In the genomic region with DNA sequence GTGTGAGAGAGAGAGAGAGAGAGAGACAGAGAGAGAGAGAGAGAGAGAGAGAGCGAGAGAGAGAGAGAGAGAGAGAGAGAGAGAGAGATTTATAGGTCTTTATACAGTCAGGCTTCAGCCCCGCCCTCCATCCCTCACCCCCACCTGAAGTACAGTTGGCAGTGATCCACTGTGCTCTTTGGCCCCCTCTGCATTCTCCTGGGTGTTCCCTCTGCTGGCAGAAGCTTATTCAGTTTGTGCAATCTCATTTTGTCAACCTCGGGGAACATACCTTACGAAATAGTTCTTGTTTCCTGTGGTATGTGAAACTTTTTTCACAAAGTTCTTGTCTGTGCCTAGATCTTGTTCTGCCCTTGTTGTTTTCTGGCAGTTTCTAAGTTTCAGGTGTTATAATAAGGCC, we compare ENCODE assay signal across 13 mouse cellular contexts. TPM values are rescaled to one million over a fixed set of nuclear protein-coding genes. Genes with fewer than 3 reads are reported as not detected.
DNase-seq lines count a peak whose midpoint lies in the region; ATAC-seq and TF ChIP-seq lines count a peak whose summit lies in the region.
"Had no signal": no experiment of that assay in that cellular context is flagged by ENCODE, and none has a peak within 500 bp of the region (broad histone marks: within the 10 kb centered on the region; RNA-seq: fewer than 3 reads in every experiment).

No protein-coding gene starts in this region.

- ATAC-seq in heart, postnatal 0 days (ENCODE audit: insufficient read depth, low read depth), result no peak
- ATAC-seq in heart, embryonic 12.5 days (ENCODE audit: insufficient number of reproducible peaks, low FRiP score), result no peak
- ATAC-seq in midbrain, embryonic 15.5 days (replicated peaks), result no peak
- ATAC-seq: forebrain, postnatal 0 days had no signal

- H3K27me3 ChIP-seq in heart, postnatal 0 days (ENCODE audit: control insufficient read depth, insufficient read depth, low read length), result no peaks in the 10 kb centered on the region
- H3K27me3 ChIP-seq in heart, embryonic 12.5 days (replicated peaks), result no peaks in the 10 kb centered on the region
- no peaks in the 10 kb centered on the region for H3K27me3 ChIP-seq in liver, adult 2 months (ENCODE audit: control insufficient read depth, insufficient read depth, low read length)
- no peaks in the 10 kb centered on the region for H3K27me3 ChIP-seq in midbrain, embryonic 10.5 days (ENCODE audit: low read depth, poor library complexity, severe bottlenecking)
- no peaks in the 10 kb centered on the region for H3K27me3 ChIP-seq in midbrain, embryonic 15.5 days (replicated peaks)
- H3K27me3 ChIP-seq: limb, embryonic 12.5 days had no signal

- DNase-seq in heart, postnatal 0 days (ENCODE audit: low spot score), result peak; percentile 11
- peak; percentile 57 for DNase-seq in fat pad, adult 2 months (ENCODE audit: extremely low read depth, low read depth, low spot score)
- peak; percentile 96 for DNase-seq in liver, adult 2 months (ENCODE audit: extremely low read depth, low read depth, low spot score)
- peak; percentile 65 for DNase-seq in lung, postnatal 25 days (ENCODE audit: low spot score)
- DNase-seq in frontal cortex, postnatal 10 days (ENCODE audit: low spot score in 2 of 2), result no peak
- no peak for DNase-seq in midbrain, embryonic 10.5 days (ENCODE audit: low spot score)
- DNase-seq: forebrain, postnatal 0 days; retina, postnatal 1 day had no signal

- no peaks in the 10 kb centered on the region for H3K9me3 ChIP-seq in heart, postnatal 0 days (replicated peaks; ENCODE audit: control insufficient read depth, low read length)
- 0 out of 2 replicates have a peak, but pooled peaks cover 2% of the 10 kb centered on the region for H3K9me3 ChIP-seq in heart, embryonic 12.5 days (replicated peaks)
- H3K9me3 ChIP-seq in midbrain, embryonic 10.5 days (replicated peaks), result peaks cover 37% of the 10 kb centered on the region; the same call in 1 of the 2 replicates
- H3K9me3 ChIP-seq in midbrain, embryonic 15.5 days, result no peaks in the 10 kb centered on the region
- H3K9me3 ChIP-seq: limb, embryonic 12.5 days had no signal

- no peak overlapping the region for H3K27ac ChIP-seq in heart, postnatal 0 days (ENCODE audit: low read depth)
- H3K27ac ChIP-seq in heart, embryonic 12.5 days (ENCODE audit: poor library complexity, severe bottlenecking), result no peak overlapping the region
- no peak overlapping the region for H3K27ac ChIP-seq in liver, adult 2 months (replicated peaks; ENCODE audit: insufficient read depth, low read depth, low read length)
- H3K27ac ChIP-seq in midbrain, embryonic 10.5 days (replicated peaks), result no peak overlapping the region
- H3K27ac ChIP-seq in midbrain, embryonic 15.5 days, result no peak overlapping the region
- H3K27ac ChIP-seq: limb, embryonic 12.5 days had no signal

- no peak overlapping the region for H3K9ac ChIP-seq in heart, postnatal 0 days (replicated peaks; ENCODE audit: low read depth, low read length)
- no peak overlapping the region for H3K9ac ChIP-seq in heart, embryonic 12.5 days
- H3K9ac ChIP-seq in liver, adult 2 months (ENCODE audit: low read depth, low read length), result no peak overlapping the region
- no peak overlapping the region for H3K9ac ChIP-seq in midbrain, embryonic 15.5 days
- H3K9ac ChIP-seq: forebrain, postnatal 0 days; limb, embryonic 12.5 days had no signal

- TF ChIP-seq POLR2A in liver, adult 2 months (IDR thresholded peaks at IDR 0.05; ENCODE audit: extremely low read depth, insufficient read depth, low read length), result no peak

- TF ChIP-seq CTCF in heart, postnatal 0 days (IDR thresholded peaks at IDR 0.05; ENCODE audit: low read depth), result no peak
- no peak for TF ChIP-seq CTCF in liver, adult 2 months (IDR thresholded peaks at IDR 0.05; ENCODE audit: low read depth, low read length)

- WGBS in heart, postnatal 0 days, result 33% methylated on average over 4 of the region's 4 CpGs
- WGBS in heart, embryonic 12.5 days, result 59% methylated on average over 4 of the region's 4 CpGs
- WGBS in liver, adult 2 months, result 17% methylated on average over 4 of the region's 4 CpGs
- WGBS in midbrain, embryonic 10.5 days, result 72% methylated on average over 3 of the region's 4 CpGs
- 58% methylated on average over 4 of the region's 4 CpGs for WGBS in midbrain, embryonic 15.5 days

- H3K79me2 ChIP-seq in liver, adult 2 months (ENCODE audit: control insufficient read depth, insufficient read depth, low read length), result no peaks in the 10 kb centered on the region

- no peaks in the 10 kb centered on the region for H3K36me3 ChIP-seq in heart, postnatal 0 days (replicated peaks; ENCODE audit: control insufficient read depth, insufficient read depth, low read length)
- no peaks in the 10 kb centered on the region for H3K36me3 ChIP-seq in heart, embryonic 12.5 days
- H3K36me3 ChIP-seq in liver, adult 2 months (ENCODE audit: control insufficient read depth, insufficient read depth, low read length), result no peaks in the 10 kb centered on the region
- no peaks in the 10 kb centered on the region for H3K36me3 ChIP-seq in midbrain, embryonic 10.5 days
- H3K36me3 ChIP-seq in midbrain, embryonic 15.5 days (replicated peaks), result no peaks in the 10 kb centered on the region
- H3K36me3 ChIP-seq: limb, embryonic 12.5 days had no signal

- H3K4me3 ChIP-seq in heart, postnatal 0 days (ENCODE audit: low read depth, low read length), result no peak overlapping the region
- H3K4me3 ChIP-seq in heart, embryonic 12.5 days, result no peak overlapping the region
- H3K4me3 ChIP-seq in liver, adult 2 months (ENCODE audit: insufficient read depth, low read depth, low read length), result no peak overlapping the region
- H3K4me3 ChIP-seq in midbrain, embryonic 10.5 days, result no peak overlapping the region
- no peak overlapping the region for H3K4me3 ChIP-seq in midbrain, embryonic 15.5 days
- H3K4me3 ChIP-seq: limb, embryonic 12.5 days had no signal

- H3K4me2 ChIP-seq in heart, postnatal 0 days (ENCODE audit: low read depth, low read length), result no peak overlapping the region
- no peak overlapping the region for H3K4me2 ChIP-seq in heart, embryonic 12.5 days
- H3K4me2 ChIP-seq in midbrain, embryonic 15.5 days, result no peak overlapping the region
- H3K4me2 ChIP-seq: limb, embryonic 12.5 days had no signal

- H3K4me1 ChIP-seq in heart, postnatal 0 days (ENCODE audit: control insufficient read depth, insufficient read depth), result no peaks in the 10 kb centered on the region
- no peaks in the 10 kb centered on the region for H3K4me1 ChIP-seq in heart, embryonic 12.5 days (replicated peaks)
- H3K4me1 ChIP-seq in liver, adult 2 months (ENCODE audit: control insufficient read depth, insufficient read depth, low read length), result peaks cover 4% of the 10 kb centered on the region; the same call in 1 of the 2 replicates
- no peaks in the 10 kb centered on the region for H3K4me1 ChIP-seq in midbrain, embryonic 10.5 days
- no peaks in the 10 kb centered on the region for H3K4me1 ChIP-seq in midbrain, embryonic 15.5 days
- H3K4me1 ChIP-seq: limb, embryonic 12.5 days had no signal

- TF ChIP-seq EP300 in heart, postnatal 0 days (IDR thresholded peaks at IDR 0.05; ENCODE audit: low read depth), result no peak

RNA-seq across cellular contexts. Expression of gene H60c, which starts 3.5 kb away (rescaled TPM):
- total RNA-seq in heart, postnatal 0 days (2014; rRNA removed; ENCODE audit: low replicate concordance), result not detected in 2 replicates
- not detected in 2 replicates for polyA plus RNA-seq in heart, postnatal 0 days (2015; fragmentation: Nextera tagmentation; extraction: Ambion mirVana)
- polyA plus RNA-seq in heart, embryonic 12.5 days (2016; fragmentation: Nextera tagmentation; extraction: Ambion mirVana), result not detected in 2 replicates
- total RNA-seq in liver, adult 2 months (2014; rRNA removed), result not detected in 2 replicates
- polyA plus RNA-seq in liver, adult 2 months (2012; rRNA removed), result not detected in 2 replicates
- not detected in 2 replicates for polyA plus RNA-seq in midbrain, embryonic 10.5 days (2016; fragmentation: Nextera tagmentation; extraction: Ambion mirVana)
- polyA plus RNA-seq in midbrain, embryonic 15.5 days (2015; fragmentation: Nextera tagmentation; extraction: Ambion mirVana), result not detected in 2 replicates
- total RNA-seq: forebrain, postnatal 0 days had no signal
- polyA plus RNA-seq: forebrain, postnatal 0 days; heart, embryonic 14.5 days; intestine, embryonic 14.5 days; limb, embryonic 12.5 days had no signal

Comparison
In these comparisons a context has a peak if more than half of its experiments do, and no peak if none do; other contexts are left out.
1. DNase-seq: peak in heart, postnatal 0 days (single experiment), fat pad, adult 2 months (single experiment), liver, adult 2 months (single experiment) and lung, postnatal 25 days (single experiment); none in frontal cortex, postnatal 10 days (0 of 2) and midbrain, embryonic 10.5 days (single experiment).